Mouse (Mus musculus) effector memory CD4-positive, alpha-beta T cell, adult 5 months (primary cell): Measurements from ENCODE around the gene Slit1. TPM values are rescaled to one million over a fixed set of nuclear protein-coding genes. Genes with fewer than 3 reads are reported as not detected.

Experiments
- polyA plus RNA-seq: library from polyadenylated mRNA; unstranded; fragments of 100-300 nt; shearing (Covaris generic); gene quantifications from one replicate; pipeline ENCODE4 v1.2.1, GENCODE M21; 2017

Gene Slit1
- not detected for polyA plus RNA-seq

GRCm38 (mm10) chr19:41743396-41743795, at the start of gene Slit1:
Slit1 (minus strand) TSS chr19:41743665.

GRCm38 (mm10) chr19:41581706-41582420, 161.6 kb downstream of the Slit1 start, which contains the start of gene Gm340:
Gm340 (plus strand) TSS chr19:41582370.

Other genes with a start within 250 kb of the Slit1 start
- 6.2 TPM for gene Gm340, start 161.3 kb downstream of the Slit1 start, polyA plus RNA-seq
- gene Arhgap19, start 58.4 kb upstream of the Slit1 start, polyA plus RNA-seq: 1.5 TPM
- gene Frat1, start 86.3 kb upstream of the Slit1 start, polyA plus RNA-seq: 8.3 TPM
- 103 TPM for gene Frat2, start 104.5 kb upstream of the Slit1 start, polyA plus RNA-seq
- 30.4 TPM for gene Rrp12, start 152.5 kb upstream of the Slit1 start, polyA plus RNA-seq
- gene Pgam1, start 168.3 kb upstream of the Slit1 start, polyA plus RNA-seq: 173 TPM
- 61.7 TPM for gene Exosc1, start 189.8 kb upstream of the Slit1 start, polyA plus RNA-seq
- 32.4 TPM for gene Zdhhc16, start 189.8 kb upstream of the Slit1 start, polyA plus RNA-seq
- gene Mms19, start 237.5 kb upstream of the Slit1 start, polyA plus RNA-seq: 57.3 TPM
- 5.6 TPM for gene Ubtd1, start 238.1 kb upstream of the Slit1 start, polyA plus RNA-seq